Comparison of ENCODE assay signal across 10 mouse cellular contexts in the genomic region with DNA sequence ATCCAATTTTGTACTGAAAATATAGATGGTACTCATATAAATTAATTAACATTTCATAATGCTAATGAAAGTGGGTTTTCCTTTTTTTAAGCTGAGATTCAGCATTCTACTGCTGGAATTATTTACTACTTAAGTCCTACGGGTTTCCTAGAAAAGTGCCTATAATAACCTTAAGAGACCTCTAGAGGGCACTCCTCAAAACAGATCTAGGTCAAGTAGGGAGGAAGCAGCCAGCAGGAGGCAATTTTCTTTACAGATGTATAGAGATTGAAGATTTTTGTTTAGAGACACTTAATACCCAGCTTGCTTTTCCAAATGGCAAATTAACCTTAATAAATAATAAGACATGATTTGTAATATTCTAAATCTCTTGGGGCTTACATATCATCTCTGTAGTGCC.
DNase-seq lines count a peak whose midpoint lies in the region; ATAC-seq lines count a peak whose summit lies in the region.
"Had no signal": no experiment of that assay in that cellular context is flagged by ENCODE, and none has a peak within 500 bp of the region (broad histone marks: within the 10 kb centered on the region; RNA-seq: fewer than 3 reads in every experiment).

No protein-coding gene starts in this region.

- no peak overlapping the region for H3K27ac ChIP-seq in hindbrain, embryonic 11.5 days (ENCODE audit: low read depth, low read length)
- no peak overlapping the region for H3K27ac ChIP-seq in hindbrain, embryonic 10.5 days
- no peak overlapping the region for H3K27ac ChIP-seq in neural tube, embryonic 11.5 days (ENCODE audit: low read depth, low read length)
- H3K27ac ChIP-seq in neural tube, embryonic 15.5 days (replicated peaks), result no peak overlapping the region
- H3K27ac ChIP-seq: macrophage had no signal

- ATAC-seq in hindbrain, embryonic 11.5 days (ENCODE audit: low FRiP score), result no peak
- ATAC-seq in neural tube, embryonic 11.5 days (ENCODE audit: insufficient read depth, low FRiP score, low TSS enrichment), result 0 out of 2 replicates have a peak, but pooled peaks have one; percentile 42
- no peak; the same call in 1 of the 2 replicates for ATAC-seq in neural tube, embryonic 15.5 days (ENCODE audit: low FRiP score)
- no peak for ATAC-seq in inflammation-experienced regulatory T-cells, adult 6 months
- ATAC-seq: activated CD4-positive, CD25-positive, alpha-beta regulatory T cell, adult 4 months had no signal

- H3K4me2 ChIP-seq in hindbrain, embryonic 11.5 days (replicated peaks; ENCODE audit: low read depth, low read length), result no peak overlapping the region
- H3K4me2 ChIP-seq in neural tube, embryonic 11.5 days (ENCODE audit: low read depth), result no peak overlapping the region
- H3K4me2 ChIP-seq in neural tube, embryonic 15.5 days, result no peak overlapping the region

- 28% methylated on average over 1 of the region's 1 CpGs for WGBS in hindbrain, embryonic 11.5 days
- 27% methylated on average over 1 of the region's 1 CpGs for WGBS in hindbrain, embryonic 10.5 days
- 30% methylated on average over 1 of the region's 1 CpGs for WGBS in neural tube, embryonic 11.5 days
- 15% methylated on average over 1 of the region's 1 CpGs for WGBS in neural tube, embryonic 15.5 days

- no peaks in the 10 kb centered on the region for H3K9me3 ChIP-seq in hindbrain, embryonic 11.5 days (ENCODE audit: control insufficient read depth, low read length)
- H3K9me3 ChIP-seq in hindbrain, embryonic 10.5 days, result no peaks in the 10 kb centered on the region
- H3K9me3 ChIP-seq in neural tube, embryonic 11.5 days (ENCODE audit: control insufficient read depth, low read length), result no peaks in the 10 kb centered on the region
- H3K9me3 ChIP-seq in neural tube, embryonic 15.5 days (replicated peaks), result no peaks in the 10 kb centered on the region

- no peak overlapping the region for H3K4me3 ChIP-seq in hindbrain, embryonic 11.5 days (ENCODE audit: low read depth, low read length)
- no peak overlapping the region for H3K4me3 ChIP-seq in hindbrain, embryonic 10.5 days
- no peak overlapping the region for H3K4me3 ChIP-seq in neural tube, embryonic 11.5 days (ENCODE audit: low read depth, low read length)
- H3K4me3 ChIP-seq in neural tube, embryonic 15.5 days (replicated peaks), result no peak overlapping the region

- no peaks in the 10 kb centered on the region for H3K4me1 ChIP-seq in hindbrain, embryonic 11.5 days (replicated peaks; ENCODE audit: control insufficient read depth, insufficient read depth, low read length)
- H3K4me1 ChIP-seq in hindbrain, embryonic 10.5 days (replicated peaks), result no peaks in the 10 kb centered on the region
- no peaks in the 10 kb centered on the region for H3K4me1 ChIP-seq in neural tube, embryonic 11.5 days (ENCODE audit: control insufficient read depth, insufficient read depth, low read length)
- H3K4me1 ChIP-seq in neural tube, embryonic 15.5 days, result no peaks in the 10 kb centered on the region

- DNase-seq in hindbrain, embryonic 11.5 days (ENCODE audit: low spot score), result peak; percentile 30
- no peak for DNase-seq in hindbrain, embryonic 10.5 days (ENCODE audit: low spot score)
- DNase-seq in neural tube, embryonic 11.5 days (ENCODE audit: low spot score), result no peak
- DNase-seq in embryo, embryonic 10 days (ENCODE audit: low spot score), result peak; percentile 7
- peak; percentile 42 for DNase-seq in telencephalon, adult 2 months (ENCODE audit: low read depth, low spot score)
- DNase-seq in cerebellum, adult 8-10 months, result no peak

- H3K9ac ChIP-seq in hindbrain, embryonic 11.5 days (ENCODE audit: low read depth, low read length), result no peak overlapping the region
- H3K9ac ChIP-seq in neural tube, embryonic 11.5 days (ENCODE audit: low read length), result no peak overlapping the region
- no peak overlapping the region for H3K9ac ChIP-seq in neural tube, embryonic 15.5 days (replicated peaks)

- no peaks in the 10 kb centered on the region for H3K27me3 ChIP-seq in hindbrain, embryonic 11.5 days (ENCODE audit: control insufficient read depth, insufficient read depth, low read length)
- H3K27me3 ChIP-seq in hindbrain, embryonic 10.5 days (ENCODE audit: insufficient read depth, poor library complexity, severe bottlenecking), result no peaks in the 10 kb centered on the region
- H3K27me3 ChIP-seq in neural tube, embryonic 11.5 days (ENCODE audit: control insufficient read depth, insufficient read depth, low read length), result no peaks in the 10 kb centered on the region
- H3K27me3 ChIP-seq in neural tube, embryonic 15.5 days (replicated peaks), result no peaks in the 10 kb centered on the region

- no peaks in the 10 kb centered on the region for H3K36me3 ChIP-seq in hindbrain, embryonic 11.5 days (ENCODE audit: control insufficient read depth, insufficient read depth, low read length)
- H3K36me3 ChIP-seq in hindbrain, embryonic 10.5 days, result no peaks in the 10 kb centered on the region
- H3K36me3 ChIP-seq in neural tube, embryonic 11.5 days (ENCODE audit: control insufficient read depth, insufficient read depth, low read length), result no peaks in the 10 kb centered on the region
- H3K36me3 ChIP-seq in neural tube, embryonic 15.5 days, result no peaks in the 10 kb centered on the region

Comparison
In these comparisons a context has a peak if more than half of its experiments do, and no peak if none do; other contexts are left out.
1. DNase-seq: peak in hindbrain, embryonic 11.5 days (single experiment), embryo, embryonic 10 days (single experiment) and telencephalon, adult 2 months (single experiment); none in hindbrain, embryonic 10.5 days (single experiment), neural tube, embryonic 11.5 days (single experiment) and cerebellum, adult 8-10 months (single experiment).